Mouse (Mus musculus) embryonic facial prominence, embryonic 15.5 days (tissue): ENCODE data around the gene Efcab12. TPM values are rescaled to one million over a fixed set of nuclear protein-coding genes. Genes with fewer than 3 reads are reported as not detected.
A peak's percentile ranks its signal among the peaks of the same experiment; 100 is the strongest.
"Not testable (repeated sequence)": the region's sequence is repeated elsewhere in the genome, so short reads cannot be mapped to it uniquely, and the experiment has no call there.

Source experiments
- ATAC-seq: fragments of 200-750 bp; cut with Nextera tagmentation; 2 replicates; pipeline ENCODE4 v1.8.0; 2017; ENCODE audit warnings: low read depth, moderate TSS enrichment; ENCODE audit not compliant: insufficient number of reproducible peaks, low FRiP score, low TSS enrichment
- H3K27ac ChIP-seq: fragments of 300-500 bp; sonication (generic); replicated peaks from 2 replicates; pipeline ENCODE4 v1.5.1; 2015; ENCODE audit warnings: mild to moderate bottlenecking, inconsistent platforms
- H3K27me3 ChIP-seq: fragments of 300-500 bp; sonication (generic); 2 replicates; pipeline ENCODE4 v1.6.1; 2015; ENCODE audit warnings: inconsistent platforms
- H3K36me3 ChIP-seq: fragments of 300-500 bp; sonication (generic); 2 replicates; pipeline ENCODE4 v1.6.1; 2015; ENCODE audit warnings: mild to moderate bottlenecking, inconsistent platforms
- H3K4me1 ChIP-seq: fragments of 300-500 bp; sonication (generic); 2 replicates; pipeline ENCODE4 v1.6.1; 2015; ENCODE audit warnings: inconsistent platforms
- H3K4me2 ChIP-seq: fragments of 300-500 bp; sonication (generic); replicated peaks from 2 replicates; pipeline ENCODE4 v1.6.1; 2015; ENCODE audit warnings: mild to moderate bottlenecking, inconsistent platforms
- H3K4me3 ChIP-seq: fragments of 300-500 bp; sonication (generic); replicated peaks from 2 replicates; pipeline ENCODE4 v1.5.1; 2015; ENCODE audit warnings: mild to moderate bottlenecking, inconsistent platforms
- H3K9ac ChIP-seq: fragments of 300-500 bp; sonication (generic); 2 replicates; pipeline ENCODE4 v1.6.1; 2015; ENCODE audit warnings: inconsistent platforms
- H3K9me3 ChIP-seq: fragments of 300-500 bp; sonication (generic); replicated peaks from 2 replicates; pipeline ENCODE4 v1.6.1; 2016; ENCODE audit warnings: inconsistent platforms
- WGBS: fragments of 180-500 bp; shearing (Covaris S2); methylation state at CpG from one replicate; pipeline ENCODE4 v1.1.7; 2015; 5-methylcytosine and 5-hydroxymethylcytosine counted together
- polyA plus RNA-seq: library from polyadenylated mRNA; unstranded; fragments of >200 nt; fragmentation: Nextera tagmentation; extraction: Ambion mirVana; gene quantifications from 2 replicates; pipeline ENCODE4 v1.2.1, GENCODE M21; 2015

Efcab12 gene
- polyA plus RNA-seq = 1.1 and 1.9 TPM in 2 replicates

DNA sequence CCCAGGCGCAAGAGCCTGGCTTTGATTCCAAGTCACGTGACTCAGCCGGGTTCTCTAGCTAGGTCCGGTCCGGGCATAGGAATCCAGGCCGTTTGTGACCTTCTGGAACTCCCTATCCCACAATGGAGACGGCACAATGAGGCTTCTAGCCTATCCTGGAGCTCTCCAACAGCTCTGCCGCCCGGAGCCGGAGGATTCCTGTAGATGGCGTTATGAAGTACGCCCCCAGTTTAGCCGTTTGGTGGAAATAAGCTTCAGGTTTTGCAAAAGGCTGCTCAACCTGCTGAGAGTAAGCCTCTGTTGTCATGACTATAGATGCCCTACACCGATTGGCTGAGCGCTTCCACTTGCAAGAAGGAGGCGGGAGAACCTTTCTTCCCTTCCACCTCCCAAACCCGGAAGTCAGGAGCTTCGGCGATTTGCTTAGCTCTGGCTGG, at the start of gene Efcab12:
Gene Efcab12 (minus strand): TSS at position 252 of the 437 bp plus-strand sequence.
- ATAC-seq = peak; percentile 80

DNA sequence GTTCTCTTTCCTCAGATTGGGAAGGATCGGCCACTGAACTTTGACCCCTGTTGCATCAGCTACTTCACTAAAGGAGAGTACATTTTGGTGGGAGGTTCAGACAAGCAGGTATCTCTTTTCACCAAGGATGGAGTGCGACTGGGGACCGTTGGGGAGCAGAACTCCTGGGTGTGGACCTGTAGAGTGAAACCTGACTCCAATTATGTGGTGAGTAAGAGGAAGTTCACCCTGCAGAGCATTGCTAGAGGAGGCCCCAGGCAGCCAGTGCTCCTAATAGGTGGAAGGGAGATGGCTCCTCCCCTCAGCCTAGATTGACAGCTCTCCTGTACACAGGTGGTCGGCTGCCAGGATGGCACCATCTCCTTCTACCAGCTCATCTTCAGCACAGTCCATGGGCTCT, 48.7 kb upstream of the Efcab12 start:
- Histone ChIP-seq H3K9ac (no peak overlapping the region), H3K4me3 (no peak overlapping the region), H3K27me3 (no peaks in the 10 kb centered on the region), H3K9me3 (no peaks in the 10 kb centered on the region), H3K36me3 (peaks cover 28% of the 10 kb centered on the region), H3K4me1 (peaks cover 11% of the 10 kb centered on the region), H3K4me2 (no peak overlapping the region), H3K27ac (no peak overlapping the region)
- 49% methylated on average over 4 of the region's 4 CpGs for WGBS
- ATAC-seq = peak; percentile 21; the same call in 1 of the 2 replicates

More for the DNA sequence above, at the start of gene Efcab12:
- Histone ChIP-seq H3K4me3 (peak within 1 kb of the TSS; percentile 37), H3K36me3 (peaks cover 16% of the 10 kb centered on the region), H3K4me1 (peaks cover 9% of the 10 kb centered on the region; the same call in 1 of the 2 replicates), H3K4me2 (peak within 1 kb of the TSS; percentile 69), H3K9ac (no peak within 1 kb of the TSS), H3K27me3 (no peaks in the 10 kb centered on the region), H3K27ac (no peak within 1 kb of the TSS), H3K9me3 (no peaks in the 10 kb centered on the region)
- 2% methylated on average over 19 of the region's 19 CpGs for WGBS

DNA sequence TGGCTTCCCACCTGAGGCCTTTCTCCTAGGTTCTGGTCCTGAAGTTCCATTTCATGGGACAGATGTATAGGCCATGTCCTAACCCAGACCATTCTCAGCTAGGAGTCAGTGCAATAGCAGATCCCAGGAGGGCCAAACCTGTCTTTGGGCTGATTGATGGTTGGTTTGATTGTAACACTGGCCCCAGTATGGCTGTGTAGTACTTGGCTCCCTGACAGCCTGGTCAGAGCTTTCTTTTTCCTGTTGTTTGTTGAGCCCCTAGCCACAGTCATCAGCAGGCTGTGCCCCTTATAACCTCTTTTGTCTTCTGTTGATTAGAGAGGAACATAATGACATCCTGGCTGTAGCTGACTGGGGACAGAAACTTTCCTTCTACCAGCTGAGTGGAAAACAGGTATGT, 45.8 kb upstream of the Efcab12 start:
- peaks cover 28% of the 10 kb centered on the region for H3K36me3 ChIP-seq
- no peak overlapping the region for H3K4me3 ChIP-seq
- no peak for ATAC-seq
- H3K4me2 ChIP-seq = no peak overlapping the region
- H3K27ac ChIP-seq = no peak overlapping the region
- H3K27me3 ChIP-seq = no peaks in the 10 kb centered on the region
- no peaks in the 10 kb centered on the region for H3K4me1 ChIP-seq
- no peak overlapping the region for H3K9ac ChIP-seq
- no peaks in the 10 kb centered on the region for H3K9me3 ChIP-seq

DNA sequence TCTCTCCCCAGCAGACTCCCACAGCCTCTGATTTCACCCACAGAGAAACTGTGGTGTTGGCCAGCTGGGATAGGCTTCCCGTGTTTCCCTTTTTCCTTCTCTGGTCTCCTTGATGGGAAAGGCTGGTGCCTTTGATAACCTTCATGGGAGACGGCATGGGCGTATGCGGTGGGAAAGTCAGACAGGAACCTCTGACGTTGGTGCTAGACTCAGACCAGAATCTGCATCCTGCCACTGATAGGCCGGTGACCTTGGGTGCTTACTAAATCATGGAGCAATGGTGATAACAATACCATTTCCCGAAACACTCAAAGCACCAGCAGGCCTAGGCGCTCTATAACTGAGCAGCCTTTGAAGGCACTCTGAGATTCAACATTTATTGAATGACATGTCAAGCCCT, 42.5 kb upstream of the Efcab12 start:
- Histone ChIP-seq H3K27me3 (no peaks in the 10 kb centered on the region), H3K27ac (no peak overlapping the region), H3K4me1 (no peaks in the 10 kb centered on the region), H3K4me2 (no peak overlapping the region), H3K9me3 (no peaks in the 10 kb centered on the region), H3K9ac (no peak overlapping the region), H3K4me3 (no peak overlapping the region), H3K36me3 (peaks cover 21% of the 10 kb centered on the region)
- no peak for ATAC-seq
- WGBS = 83% methylated on average over 8 of the region's 8 CpGs

DNA sequence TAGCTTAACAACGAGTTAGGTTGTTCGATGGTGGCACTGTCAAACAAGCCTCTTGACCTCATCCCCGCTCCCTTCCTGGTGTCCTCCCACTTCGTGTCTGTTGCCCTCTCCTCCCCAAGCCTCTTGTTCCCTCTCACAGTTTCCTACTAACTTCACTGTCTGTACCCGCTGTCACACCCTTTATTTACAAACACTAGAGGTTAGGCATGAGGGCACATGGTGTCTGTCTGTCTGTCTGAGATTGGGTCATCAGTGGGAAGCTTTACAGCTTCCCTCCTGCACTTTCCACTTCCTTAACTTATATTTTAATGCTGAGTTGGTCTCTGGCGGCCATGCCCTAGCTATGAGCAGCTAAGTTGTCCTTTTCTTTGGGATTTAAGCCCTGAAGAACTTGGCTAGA, 41.5 kb upstream of the Efcab12 start:
- H3K36me3 ChIP-seq = peaks cover 21% of the 10 kb centered on the region
- no peaks in the 10 kb centered on the region for H3K4me1 ChIP-seq
- no peak for ATAC-seq
- no peak overlapping the region for H3K4me3 ChIP-seq
- H3K9ac ChIP-seq = no peak overlapping the region
- no peak overlapping the region for H3K27ac ChIP-seq
- no peaks in the 10 kb centered on the region for H3K9me3 ChIP-seq
- H3K4me2 ChIP-seq = no peak overlapping the region
- WGBS = 87% methylated on average over 6 of the region's 6 CpGs
- H3K27me3 ChIP-seq = no peaks in the 10 kb centered on the region

DNA sequence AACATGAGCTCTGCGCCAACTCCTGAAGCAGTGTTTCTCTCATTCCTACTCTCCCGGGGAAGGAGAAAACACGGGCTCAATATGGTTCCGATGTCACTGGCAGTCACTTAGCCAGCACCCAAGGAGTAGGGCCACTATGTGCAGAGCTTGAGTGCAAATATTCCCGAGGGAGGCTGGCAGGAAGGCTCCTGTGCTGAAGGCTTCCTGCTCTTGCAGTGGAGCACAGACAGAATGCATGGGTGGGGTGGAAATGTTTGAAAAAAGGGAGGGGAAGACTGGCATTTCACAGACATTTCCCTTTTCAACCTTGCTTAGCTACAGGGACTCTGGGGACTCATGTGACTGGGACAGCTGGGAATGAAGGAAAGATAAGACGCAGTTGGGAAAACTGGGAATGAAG, 40.5 kb upstream of the Efcab12 start:
- no peak overlapping the region for H3K4me2 ChIP-seq
- H3K4me1 ChIP-seq = no peaks in the 10 kb centered on the region
- H3K4me3 ChIP-seq = no peak overlapping the region
- H3K27ac ChIP-seq = no peak overlapping the region
- H3K9ac ChIP-seq = no peak overlapping the region
- peaks cover 21% of the 10 kb centered on the region for H3K36me3 ChIP-seq
- ATAC-seq = no peak
- H3K9me3 ChIP-seq = no peaks in the 10 kb centered on the region
- no peaks in the 10 kb centered on the region for H3K27me3 ChIP-seq
- WGBS = 79% methylated on average over 6 of the region's 6 CpGs

DNA sequence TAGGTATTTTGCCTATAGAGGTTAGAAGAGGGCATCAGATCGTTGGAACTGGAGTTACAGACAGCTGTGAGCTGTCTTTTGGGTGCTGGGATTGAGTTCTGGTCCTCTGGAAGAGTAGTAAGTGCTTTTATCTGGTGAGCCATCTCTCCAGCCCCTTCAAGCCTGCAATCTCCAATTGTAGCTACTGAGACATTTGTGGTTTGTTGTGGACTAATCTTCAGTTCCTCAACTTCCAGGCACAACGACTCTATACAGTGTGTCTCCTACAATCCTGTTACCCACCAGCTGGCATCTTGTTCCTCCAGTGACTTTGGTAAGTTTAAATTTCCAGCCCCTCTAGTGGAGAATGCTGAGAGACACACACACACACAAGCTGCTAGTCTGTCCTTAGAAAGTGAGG, 39.0 kb upstream of the Efcab12 start:
- no peaks in the 10 kb centered on the region for H3K27me3 ChIP-seq
- peaks cover 21% of the 10 kb centered on the region for H3K36me3 ChIP-seq
- no peak overlapping the region for H3K4me3 ChIP-seq
- WGBS = 77% methylated on average over 2 of the region's 2 CpGs
- H3K4me1 ChIP-seq = no peaks in the 10 kb centered on the region
- ATAC-seq = no peak
- no peak overlapping the region for H3K4me2 ChIP-seq
- no peaks in the 10 kb centered on the region for H3K9me3 ChIP-seq
- H3K9ac ChIP-seq = no peak overlapping the region
- H3K27ac ChIP-seq = no peak overlapping the region

DNA sequence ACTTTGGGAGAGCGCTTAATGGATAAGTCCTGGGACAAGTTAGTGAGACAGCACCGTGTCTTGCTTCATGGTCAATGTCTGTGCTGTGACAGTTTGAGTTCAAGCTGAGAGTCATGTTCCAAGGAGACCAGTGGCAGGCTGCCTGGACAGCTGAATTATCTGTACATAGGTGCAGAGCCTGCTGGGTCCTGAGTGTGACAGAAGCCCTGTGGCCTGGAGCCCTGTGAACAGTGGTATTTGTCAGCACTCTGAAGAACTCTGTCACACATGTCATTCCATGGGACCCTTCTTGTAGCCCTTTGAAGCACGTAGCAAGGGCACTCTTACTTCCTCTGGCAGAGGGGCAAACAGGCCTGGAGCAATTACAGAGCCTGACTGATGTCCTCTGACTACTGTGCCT, 33.1 kb upstream of the Efcab12 start:
- H3K27ac ChIP-seq, H3K4me1 ChIP-seq, ATAC-seq, H3K36me3 ChIP-seq, H3K9ac ChIP-seq, H3K4me3 ChIP-seq, H3K27me3 ChIP-seq, H3K9me3 ChIP-seq, H3K4me2 ChIP-seq: not testable (repeated sequence)
- WGBS = no CpG with 5 or more reads among the region's 3 CpGs

DNA sequence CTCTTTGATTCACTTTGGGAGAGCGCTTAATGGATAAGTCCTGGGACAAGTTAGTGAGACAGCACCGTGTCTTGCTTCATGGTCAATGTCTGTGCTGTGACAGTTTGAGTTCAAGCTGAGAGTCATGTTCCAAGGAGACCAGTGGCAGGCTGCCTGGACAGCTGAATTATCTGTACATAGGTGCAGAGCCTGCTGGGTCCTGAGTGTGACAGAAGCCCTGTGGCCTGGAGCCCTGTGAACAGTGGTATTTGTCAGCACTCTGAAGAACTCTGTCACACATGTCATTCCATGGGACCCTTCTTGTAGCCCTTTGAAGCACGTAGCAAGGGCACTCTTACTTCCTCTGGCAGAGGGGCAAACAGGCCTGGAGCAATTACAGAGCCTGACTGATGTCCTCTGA, 28.9 kb upstream of the Efcab12 start:
- not testable (repeated sequence) for H3K9me3 ChIP-seq, H3K9ac ChIP-seq, H3K4me1 ChIP-seq, H3K4me3 ChIP-seq, H3K27ac ChIP-seq, ATAC-seq, H3K4me2 ChIP-seq, H3K27me3 ChIP-seq
- H3K36me3 ChIP-seq = peaks cover 11% of the 10 kb centered on the region; the same call in 1 of the 2 replicates
- no CpG with 5 or more reads among the region's 3 CpGs for WGBS

DNA sequence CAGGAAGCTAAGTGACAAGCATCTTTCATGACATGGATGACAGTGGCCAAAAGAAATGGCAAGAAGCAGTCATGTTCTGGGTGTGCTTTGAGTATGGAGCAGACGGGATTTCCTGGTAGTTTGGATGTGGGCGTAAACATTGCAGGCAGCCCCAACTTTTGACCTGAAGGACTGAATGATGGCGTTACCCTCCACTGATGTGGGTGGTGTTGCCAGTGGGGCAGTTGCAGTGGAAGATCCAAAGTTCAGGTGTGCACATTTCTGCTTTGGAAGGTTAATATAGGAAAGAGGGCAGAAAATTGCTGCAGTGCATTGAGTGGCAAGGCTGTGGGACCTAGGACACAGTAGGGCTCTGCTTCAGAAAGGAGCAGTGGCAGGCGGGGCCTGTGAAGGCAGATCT, 27.0 kb upstream of the Efcab12 start:
- Histone ChIP-seq H3K4me3 (no peak overlapping the region), H3K36me3 (peaks cover 11% of the 10 kb centered on the region; the same call in 1 of the 2 replicates), H3K9me3 (no peaks in the 10 kb centered on the region), H3K27ac (no peak overlapping the region), H3K9ac (no peak overlapping the region), H3K4me1 (no peaks in the 10 kb centered on the region), H3K27me3 (no peaks in the 10 kb centered on the region), H3K4me2 (no peak overlapping the region)
- ATAC-seq = no peak
- whole genome bisulfite sequencing = 97% methylated on average over 4 of the region's 4 CpGs

DNA sequence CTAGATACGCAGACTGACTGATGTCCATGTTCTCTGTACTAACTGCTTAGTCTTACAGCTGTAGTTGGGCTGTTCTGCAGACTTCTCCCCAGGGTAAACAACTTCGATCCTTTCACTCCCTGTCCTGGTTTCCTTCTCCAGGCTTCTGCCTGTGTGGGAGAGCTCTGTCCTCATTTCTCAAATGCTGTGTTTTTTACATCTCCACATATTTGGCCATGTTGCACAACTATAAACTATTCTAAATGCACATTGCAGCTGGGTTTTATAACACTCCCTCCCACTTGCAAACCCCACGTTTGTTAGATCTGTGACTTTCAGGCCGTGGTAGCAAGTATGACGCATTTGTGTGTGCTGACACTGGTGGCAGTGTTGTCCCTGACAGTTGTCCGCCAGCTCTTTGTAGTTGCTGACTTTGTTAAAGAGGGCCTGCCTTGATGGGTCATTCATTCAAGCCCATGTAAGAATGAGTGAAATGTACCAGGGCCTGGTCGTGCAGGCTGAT, 25.2 kb upstream of the Efcab12 start:
- WGBS = 60% methylated on average over 7 of the region's 7 CpGs

DNA sequence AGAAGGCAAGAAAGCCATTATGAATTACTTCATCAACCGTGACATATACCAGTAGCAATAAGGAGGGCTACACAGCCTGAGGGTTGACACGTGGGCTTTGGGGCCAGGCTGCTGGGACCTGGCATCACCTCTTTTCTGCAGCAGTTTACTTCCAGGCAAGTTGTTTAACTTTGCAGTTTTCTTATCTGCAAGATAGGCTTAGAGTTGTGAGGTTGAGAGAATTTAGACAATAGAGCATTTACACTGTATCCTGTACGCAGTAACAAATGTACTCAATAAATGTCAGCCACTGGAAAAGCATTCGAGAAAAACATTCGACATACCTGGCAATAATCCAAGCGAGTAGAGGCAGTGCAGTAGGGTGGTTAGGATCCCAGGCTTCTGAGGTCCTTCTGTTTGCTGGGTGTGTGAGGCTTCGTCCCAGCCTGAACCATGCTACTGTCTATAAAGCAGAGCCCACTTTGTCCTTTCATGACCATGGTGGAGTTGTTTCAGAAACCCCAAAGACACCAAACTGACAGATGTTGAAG, 21.9 kb upstream of the Efcab12 start:
- Histone ChIP-seq H3K27ac (no peak overlapping the region), H3K36me3 (peaks cover 9% of the 10 kb centered on the region; the same call in 1 of the 2 replicates), H3K27me3 (no peaks in the 10 kb centered on the region), H3K4me3 (no peak overlapping the region), H3K9ac (no peak overlapping the region), H3K4me1 (peaks cover 15% of the 10 kb centered on the region), H3K9me3 (no peaks in the 10 kb centered on the region), H3K4me2 (no peak overlapping the region)
- no peak for ATAC-seq
- WGBS = 69% methylated on average over 7 of the region's 7 CpGs

More for the DNA sequence above, 25.2 kb upstream of the Efcab12 start:
- ATAC-seq = no peak
- no peaks in the 10 kb centered on the region for H3K9me3 ChIP-seq
- H3K4me1 ChIP-seq = no peaks in the 10 kb centered on the region
- no peak overlapping the region for H3K4me2 ChIP-seq
- H3K9ac ChIP-seq = no peak overlapping the region
- H3K36me3 ChIP-seq = peaks cover 11% of the 10 kb centered on the region; the same call in 1 of the 2 replicates
- H3K27ac ChIP-seq = no peak overlapping the region
- H3K27me3 ChIP-seq = no peaks in the 10 kb centered on the region
- no peak overlapping the region for H3K4me3 ChIP-seq
